In the genomic region with DNA sequence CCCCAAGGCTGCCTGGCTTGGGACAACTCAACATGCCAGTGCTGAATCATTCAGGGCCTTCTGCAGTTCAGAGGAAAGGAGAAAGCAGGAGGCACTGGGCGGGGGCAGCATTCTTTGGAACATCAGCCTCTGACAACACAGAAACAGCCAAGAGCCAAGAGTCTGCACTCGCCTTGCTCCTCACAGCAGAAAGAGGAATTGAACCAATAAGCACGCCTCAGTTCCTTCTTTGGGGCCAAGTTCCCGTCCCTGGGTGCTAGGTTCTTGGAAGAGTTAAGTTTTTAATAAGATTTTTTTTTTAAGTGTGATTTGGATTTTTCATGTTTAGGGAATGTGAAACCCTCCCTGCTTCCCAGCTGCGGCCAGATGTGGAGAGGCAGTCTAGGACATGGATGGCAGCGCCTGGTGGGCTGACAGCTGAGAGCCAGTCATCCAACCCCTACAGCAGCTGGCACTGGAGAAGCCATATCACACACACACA, we compare ENCODE assay signal across 9 mouse cellular contexts. TPM values are rescaled to one million over a fixed set of nuclear protein-coding genes. Genes with fewer than 3 reads are reported as not detected.
A peak's percentile ranks its signal among the peaks of the same experiment; 100 is the strongest.
DNase-seq lines count a peak whose midpoint lies in the region; ATAC-seq and TF ChIP-seq lines count a peak whose summit lies in the region.
"Had no signal": no experiment of that assay in that cellular context is flagged by ENCODE, and none has a peak within 500 bp of the region (broad histone marks: within the 10 kb centered on the region; RNA-seq: fewer than 3 reads in every experiment).

No protein-coding gene starts in this region.

- no peaks in the 10 kb centered on the region for H3K27me3 ChIP-seq in lung, embryonic 16.5 days (ENCODE audit: control insufficient read depth, insufficient read depth, low read depth, low read length)
- H3K27me3 ChIP-seq in hindbrain, embryonic 10.5 days (ENCODE audit: insufficient read depth, poor library complexity, severe bottlenecking): no peaks in the 10 kb centered on the region
- no peaks in the 10 kb centered on the region for H3K27me3 ChIP-seq in cerebellum, adult 2 months (ENCODE audit: control insufficient read depth, insufficient read depth, low read length)
- no peaks in the 10 kb centered on the region for H3K27me3 ChIP-seq in forebrain, embryonic 11.5 days (ENCODE audit: control insufficient read depth, insufficient read depth, low read length)

- H3K4me3 ChIP-seq in lung, embryonic 16.5 days (ENCODE audit: low read length): no peak overlapping the region
- no peak overlapping the region for H3K4me3 ChIP-seq in hindbrain, embryonic 10.5 days
- no peak overlapping the region for H3K4me3 ChIP-seq in cerebellum, adult 2 months (replicated peaks; ENCODE audit: insufficient read depth, low read depth, low read length)
- no peak overlapping the region for H3K4me3 ChIP-seq in forebrain, embryonic 11.5 days (ENCODE audit: low read depth, low read length)

- no peak for TF ChIP-seq CTCF in cerebellum, adult 2 months (IDR thresholded peaks at IDR 0.05; ENCODE audit: borderline replicate concordance, insufficient read depth, low read depth, low read length)

- no peak overlapping the region for H3K4me2 ChIP-seq in lung, embryonic 16.5 days (ENCODE audit: low read depth, low read length)
- H3K4me2 ChIP-seq in forebrain, embryonic 11.5 days (ENCODE audit: low read depth, low read length, severe bottlenecking): no peak overlapping the region

- H3K36me3 ChIP-seq in lung, embryonic 16.5 days (ENCODE audit: control insufficient read depth, insufficient read depth, low read length): peaks cover 15% of the 10 kb centered on the region; the same call in 1 of the 2 replicates
- H3K36me3 ChIP-seq in hindbrain, embryonic 10.5 days: peaks cover 68% of the 10 kb centered on the region
- no peaks in the 10 kb centered on the region; the same call in 1 of the 2 replicates for H3K36me3 ChIP-seq in forebrain, embryonic 11.5 days (ENCODE audit: control insufficient read depth, insufficient read depth, low read length)

- peaks cover 18% of the 10 kb centered on the region for H3K4me1 ChIP-seq in lung, embryonic 16.5 days (replicated peaks; ENCODE audit: control insufficient read depth, insufficient read depth, low read length)
- peaks cover 2% of the 10 kb centered on the region for H3K4me1 ChIP-seq in hindbrain, embryonic 10.5 days (replicated peaks)
- H3K4me1 ChIP-seq in cerebellum, adult 2 months (ENCODE audit: control insufficient read depth, insufficient read depth, low read length): no peaks in the 10 kb centered on the region
- H3K4me1 ChIP-seq in forebrain, embryonic 11.5 days (replicated peaks; ENCODE audit: control insufficient read depth, insufficient read depth, low read length): no peaks in the 10 kb centered on the region

- TF ChIP-seq POLR2A in cerebellum, adult 2 months (IDR thresholded peaks at IDR 0.05; ENCODE audit: borderline replicate concordance, insufficient read depth, low read length): no peak

- no peaks in the 10 kb centered on the region for H3K9me3 ChIP-seq in lung, embryonic 16.5 days (ENCODE audit: control insufficient read depth, low read length)
- H3K9me3 ChIP-seq in hindbrain, embryonic 10.5 days: no peaks in the 10 kb centered on the region
- H3K9me3 ChIP-seq in forebrain, embryonic 11.5 days (ENCODE audit: control insufficient read depth, low read length): no peaks in the 10 kb centered on the region

- peak; percentile 85 for ATAC-seq in lung, embryonic 16.5 days (ENCODE audit: low read depth)
- ATAC-seq in forebrain, embryonic 11.5 days (replicated peaks; ENCODE audit: low FRiP score): no peak
- no peak for ATAC-seq in activated CD4-positive, CD25-positive, alpha-beta regulatory T cell, adult 4 months

- WGBS in lung, embryonic 16.5 days: 55% methylated on average over 6 of the region's 6 CpGs
- 90% methylated on average over 6 of the region's 6 CpGs for WGBS in hindbrain, embryonic 10.5 days
- WGBS in cerebellum, adult 2 months: 73% methylated on average over 6 of the region's 6 CpGs
- WGBS in forebrain, embryonic 11.5 days: 88% methylated on average over 6 of the region's 6 CpGs

- H3K27ac ChIP-seq in lung, embryonic 16.5 days (ENCODE audit: low read length): peak overlapping the region; percentile 76
- no peak overlapping the region for H3K27ac ChIP-seq in hindbrain, embryonic 10.5 days
- no peak overlapping the region for H3K27ac ChIP-seq in cerebellum, adult 2 months (ENCODE audit: insufficient read depth, low read length)
- no peak overlapping the region for H3K27ac ChIP-seq in forebrain, embryonic 11.5 days (ENCODE audit: low read depth, low read length)

- DNase-seq in 3T3-L1 (ENCODE audit: low read depth, low spot score): peak; percentile 93
- DNase-seq in Muller cell, postnatal 12 days (ENCODE audit: inconsistent ontology term): peak; percentile 82
- peak; percentile 69 for DNase-seq in heart, adult 8-10 months (ENCODE audit: low spot score)
- DNase-seq in hindbrain, embryonic 10.5 days (ENCODE audit: low spot score): no peak
- no peak for DNase-seq in cerebellum, adult 2 months
- no peak for DNase-seq in forebrain, embryonic 11.5 days (ENCODE audit: low spot score)
- DNase-seq: thymus, postnatal 25 days had no signal

- H3K9ac ChIP-seq in lung, embryonic 16.5 days (ENCODE audit: low read length): no peak overlapping the region
- H3K9ac ChIP-seq in forebrain, embryonic 11.5 days (ENCODE audit: low read length): no peak overlapping the region

RNA-seq across cellular contexts. Expression of a gene that starts 10.3 kb away (rescaled TPM):
- total RNA-seq in heart, adult 8-10 months (2022): 10 to 100 TPM in 3 of 4 experiments, 1 to 10 TPM in 1; 7.4 to 12.3 (median 10.8) TPM
- polyA plus RNA-seq in lung, embryonic 16.5 days (2015; fragmentation: Nextera tagmentation; extraction: Ambion mirVana): 23.6 and 24.4 TPM in 2 replicates
- 14.5 and 15.2 TPM in 2 replicates for polyA plus RNA-seq in hindbrain, embryonic 10.5 days (2016; fragmentation: Nextera tagmentation; extraction: Ambion mirVana)
- 27.3 and 28.5 TPM in 2 replicates for polyA plus RNA-seq in cerebellum, adult 2 months (2012; rRNA removed)
- 8.3 and 8.8 TPM in 2 replicates for polyA plus RNA-seq in forebrain, embryonic 11.5 days (2014; fragmentation: Nextera tagmentation; extraction: Ambion mirVana)
- polyA plus RNA-seq in activated CD4-positive, CD25-positive, alpha-beta regulatory T cell, adult 4 months (2017; shearing (Covaris generic)): 10 to 100 TPM; 48.8 to 64.6 TPM

RNA-seq across cellular contexts. Expression of a gene that starts 17.4 kb away (rescaled TPM):
- total RNA-seq in heart, adult 8-10 months (2022): not detected
- polyA plus RNA-seq in lung, embryonic 16.5 days (2015; fragmentation: Nextera tagmentation; extraction: Ambion mirVana): 16.1 and 17.0 TPM in 2 replicates
- polyA plus RNA-seq in hindbrain, embryonic 10.5 days (2016; fragmentation: Nextera tagmentation; extraction: Ambion mirVana): 24.2 and 27.2 TPM in 2 replicates
- 0.11 and 0.14 TPM in 2 replicates for polyA plus RNA-seq in cerebellum, adult 2 months (2012; rRNA removed)
- 26.2 and 31.8 TPM in 2 replicates for polyA plus RNA-seq in forebrain, embryonic 11.5 days (2014; fragmentation: Nextera tagmentation; extraction: Ambion mirVana)
- 1 to 10 TPM; 2.4 to 2.6 TPM for polyA plus RNA-seq in activated CD4-positive, CD25-positive, alpha-beta regulatory T cell, adult 4 months (2017; shearing (Covaris generic))

RNA-seq across cellular contexts. Expression of a gene that starts 49.5 kb away (rescaled TPM):
- not detected for total RNA-seq in heart, adult 8-10 months (2022)
- not detected in 2 replicates for polyA plus RNA-seq in lung, embryonic 16.5 days (2015; fragmentation: Nextera tagmentation; extraction: Ambion mirVana)
- 0.11 TPM in 1 of 2 replicates, not detected in the other for polyA plus RNA-seq in hindbrain, embryonic 10.5 days (2016; fragmentation: Nextera tagmentation; extraction: Ambion mirVana)
- 0.79 and 1.1 TPM in 2 replicates for polyA plus RNA-seq in cerebellum, adult 2 months (2012; rRNA removed)
- polyA plus RNA-seq in forebrain, embryonic 11.5 days (2014; fragmentation: Nextera tagmentation; extraction: Ambion mirVana): 0.20 TPM in 1 of 2 replicates, not detected in the other
- polyA plus RNA-seq in activated CD4-positive, CD25-positive, alpha-beta regulatory T cell, adult 4 months (2017; shearing (Covaris generic)): under 1 TPM in 1 of 2 experiments, not detected in 1; 0.37 TPM

RNA-seq across cellular contexts. Expression of a gene that starts 59.9 kb away (rescaled TPM):
- 10 to 100 TPM; 24.9 to 28.7 (median 26.5) TPM for total RNA-seq in heart, adult 8-10 months (2022)
- polyA plus RNA-seq in lung, embryonic 16.5 days (2015; fragmentation: Nextera tagmentation; extraction: Ambion mirVana): 10.8 and 14.1 TPM in 2 replicates
- 28.4 and 32.5 TPM in 2 replicates for polyA plus RNA-seq in hindbrain, embryonic 10.5 days (2016; fragmentation: Nextera tagmentation; extraction: Ambion mirVana)
- polyA plus RNA-seq in cerebellum, adult 2 months (2012; rRNA removed): 8.8 and 10.7 TPM in 2 replicates
- 20.3 and 23.6 TPM in 2 replicates for polyA plus RNA-seq in forebrain, embryonic 11.5 days (2014; fragmentation: Nextera tagmentation; extraction: Ambion mirVana)
- 1 to 10 TPM in 1 of 2 experiments, under 1 TPM in 1; 0.65 to 1.1 TPM for polyA plus RNA-seq in activated CD4-positive, CD25-positive, alpha-beta regulatory T cell, adult 4 months (2017; shearing (Covaris generic))

Comparison
In these comparisons a context has a peak if more than half of its experiments do, and no peak if none do; other contexts are left out.
1. DNase-seq: peak in 3T3-L1 (single experiment), Muller cell, postnatal 12 days (single experiment) and heart, adult 8-10 months (single experiment); none in hindbrain, embryonic 10.5 days (single experiment), cerebellum, adult 2 months (0 of 2) and forebrain, embryonic 11.5 days (single experiment).